Mouse (Mus musculus) gastrocnemius, postnatal 4 days (tissue): Measurements from ENCODE around the gene Slu7. TPM values are rescaled to one million over a fixed set of nuclear protein-coding genes. Genes with fewer than 3 reads are reported as not detected.
A peak's percentile ranks its signal among the peaks of the same experiment; 100 is the strongest.

Experiments used
- DNase-seq, 2 experiments: peaks; one replicate each; pipeline ENCODE4 v3.0.0; 2021 to 2022; ENCODE audit warnings: low spot score in 2 of 2, mixed read lengths in 2 of 2
- total RNA-seq, 2 experiments: library from RNA; stranded (reverse); gene quantifications; 2 replicates each; pipeline ENCODE4 v1.2.3; 2021

The Slu7 gene
- total RNA-seq, 2 experiments from 2014 or later, result 32.7 to 35.5 TPM

- no peak for DNase-seq
Observed at GRCm38 (mm10) chr11:43417201-43417600, 16.3 kb upstream of the Slu7 start.

- no peak for DNase-seq
Observed at GRCm38 (mm10) chr11:43424386-43424785, 9.2 kb upstream of the Slu7 start.

GRCm38 (mm10) chr11:43425166-43425709 lies 8.3 kb upstream of the Slu7 start:
- DNase-seq, result no peak

GRCm38 (mm10) chr11:43425824-43426413 lies 7.6 kb upstream of the Slu7 start, which contains the start of gene Pttg1:
Gene Pttg1, minus strand, starts transcription at chr11:43426251.
- peak; percentile 47 to 76 for DNase-seq

GRCm38 (mm10) chr11:43426414-43426884 lies 7.1 kb upstream of the Slu7 start:
- DNase-seq, result peak in 1 of 2 experiments; percentile 15

GRCm38 (mm10) chr11:43434024-43434407 lies 472 bp downstream of the Slu7 start:
- DNase-seq, result no peak

GRCm38 (mm10) chr11:43441121-43441520 lies 7.6 kb downstream of the Slu7 start:
- DNase-seq, result no peak

- DNase-seq, result no peak
Observed at GRCm38 (mm10) chr11:43443183-43443582, 9.6 kb downstream of the Slu7 start.

- no peak for DNase-seq
Observed at GRCm38 (mm10) chr11:43449916-43450315, 16.4 kb downstream of the Slu7 start.

GRCm38 (mm10) chr11:43451322-43451721 lies 17.8 kb downstream of the Slu7 start:
- no peak for DNase-seq

GRCm38 (mm10) chr11:43452266-43452665 lies 18.7 kb downstream of the Slu7 start:
- DNase-seq, result no peak

- DNase-seq, result no peak
Observed at GRCm38 (mm10) chr11:43463204-43463603, 29.7 kb downstream of the Slu7 start.

- no peak for DNase-seq
Observed at GRCm38 (mm10) chr11:43470118-43470517, 36.6 kb downstream of the Slu7 start.

GRCm38 (mm10) chr11:43470881-43471820 lies 37.6 kb downstream of the Slu7 start:
- DNase-seq, result no peak

GRCm38 (mm10) chr11:43473115-43473514 lies 39.6 kb downstream of the Slu7 start:
- DNase-seq, result peak in 1 of 2 experiments; percentile 4

- peak in 1 of 2 experiments; percentile 4 for DNase-seq
Observed at GRCm38 (mm10) chr11:43473635-43474224, 40.2 kb downstream of the Slu7 start.

GRCm38 (mm10) chr11:43474225-43474774 lies 40.8 kb downstream of the Slu7 start, which contains the start of gene C1qtnf2:
Gene C1qtnf2, plus strand, starts transcription at chr11:43474276.
- DNase-seq, result peak; percentile 46 to 70

GRCm38 (mm10) chr11:43479376-43479775 lies 45.8 kb downstream of the Slu7 start:
- peak; percentile 8 to 15 for DNase-seq

GRCm38 (mm10) chr11:43480561-43480960 lies 47.0 kb downstream of the Slu7 start:
- DNase-seq, result peak in 1 of 2 experiments; percentile 10

- peak in 1 of 2 experiments; percentile 41 for DNase-seq
Observed at GRCm38 (mm10) chr11:43481672-43482522, 48.4 kb downstream of the Slu7 start.
